Mouse (Mus musculus): ENCODE measurements around the gene Kcnk7.

GRCm38 (mm10) chr19:5715793-5716688 is 11.9 kb downstream of the Kcnk7 start:
- TF ChIP-seq POLR2A (IDR thresholded peaks at IDR 0.05; ENCODE audit: low read depth, low read length) = no peak
- 0 out of 2 replicates have a peak, but pooled peaks have one; percentile 0 for TF ChIP-seq CTCF (IDR thresholded peaks at IDR 0.05; ENCODE audit: borderline replicate concordance, insufficient read depth, low read length)

Measured in embryonic fibroblast, embryonic 13.5 days (primary cell).